Mouse (Mus musculus): ENCODE data around the gene Klhdc7a. TPM values are rescaled to one million over a fixed set of nuclear protein-coding genes. Genes with fewer than 3 reads are reported as not detected.
A peak's percentile ranks its signal among the peaks of the same experiment; 100 is the strongest.

Gene Klhdc7a
- total RNA-seq, 1 experiment, result 1.9 TPM

- Histone ChIP-seq H3K27ac (ENCODE audit: insufficient read depth, low read depth, low read length, poor library complexity, severe bottlenecking) (no peak overlapping the region), H3K9ac (ENCODE audit: insufficient read depth, low read depth, low read length, poor library complexity, severe bottlenecking) (peak overlapping the region; percentile 55), H3K9me3 (ENCODE audit: control insufficient read depth, insufficient read depth, low read depth, low read length) (no peaks in the 10 kb centered on the region), H3K4me1 (ENCODE audit: control insufficient read depth in 2 of 2, insufficient read depth in 2 of 2, low read length in 2 of 2, poor library complexity in 1 of 2) (peaks cover 5 to 33% of the 10 kb centered on the region in 2 experiments; a peak in 3 of 4 replicates), H3K36me3 (ENCODE audit: control insufficient read depth, insufficient read depth, low read length, poor library complexity, severe bottlenecking) (no peaks in the 10 kb centered on the region), H3K4me3 (ENCODE audit: insufficient read depth in 1 of 2, low read depth in 1 of 2, low read length in 2 of 2, poor library complexity in 1 of 2, severe bottlenecking in 1 of 2) (peak overlapping the region; percentile 62 to 73)
- peak; percentile 72 for TF ChIP-seq CHD2 (IDR thresholded peaks at IDR 0.05; ENCODE audit: low read depth, low read length)
- TF ChIP-seq MAFK (IDR thresholded peaks at IDR 0.05; ENCODE audit: insufficient read depth, low read depth, low read length), result no peak
- in situ Hi-C loops (cut with MboI; ENCODE audit: low sequenced_read_pairs in 2 of 2, unreplicated experiment in 2 of 2), result no loop called here
- peak; percentile 77 for DNase-seq (ENCODE audit: low read depth, low spot score)
Measured at GRCm38 (mm10) chr4:140004170-140004569, 36.3 kb upstream of the Klhdc7a start.

GRCm38 (mm10) chr4:140002069-140002468 is 34.2 kb upstream of the Klhdc7a start:
- Histone ChIP-seq H3K4me1 (ENCODE audit: control insufficient read depth in 2 of 2, insufficient read depth in 2 of 2, low read length in 2 of 2, poor library complexity in 1 of 2) (peaks cover 5 to 33% of the 10 kb centered on the region in 2 experiments; a peak in 3 of 4 replicates), H3K9ac (ENCODE audit: insufficient read depth, low read depth, low read length, poor library complexity, severe bottlenecking) (peak overlapping the region; percentile 13; the same call in 1 of the 2 replicates), H3K4me3 (ENCODE audit: insufficient read depth in 1 of 2, low read depth in 1 of 2, low read length in 2 of 2, poor library complexity in 1 of 2, severe bottlenecking in 1 of 2) (no peak overlapping the region), H3K36me3 (ENCODE audit: control insufficient read depth, insufficient read depth, low read length, poor library complexity, severe bottlenecking) (no peaks in the 10 kb centered on the region), H3K27ac (ENCODE audit: insufficient read depth, low read depth, low read length, poor library complexity, severe bottlenecking) (no peak overlapping the region), H3K9me3 (ENCODE audit: control insufficient read depth, insufficient read depth, low read depth, low read length) (no peaks in the 10 kb centered on the region)
- peak; percentile 50 for DNase-seq (ENCODE audit: low read depth, low spot score)
- in situ Hi-C loops (cut with MboI; ENCODE audit: low sequenced_read_pairs in 2 of 2, unreplicated experiment in 2 of 2), result no loop called here
- TF ChIP-seq CHD2 (IDR thresholded peaks at IDR 0.05; ENCODE audit: low read depth, low read length), result no peak
- TF ChIP-seq HCFC1 (IDR thresholded peaks at IDR 0.05; ENCODE audit: borderline replicate concordance, insufficient read depth, low read length), result no peak

GRCm38 (mm10) chr4:140000911-140001310 is 33.1 kb upstream of the Klhdc7a start:
- Histone ChIP-seq H3K9me3 (ENCODE audit: control insufficient read depth, insufficient read depth, low read depth, low read length) (no peaks in the 10 kb centered on the region), H3K36me3 (ENCODE audit: control insufficient read depth, insufficient read depth, low read length, poor library complexity, severe bottlenecking) (no peaks in the 10 kb centered on the region), H3K9ac (ENCODE audit: insufficient read depth, low read depth, low read length, poor library complexity, severe bottlenecking) (no peak overlapping the region), H3K4me3 (ENCODE audit: insufficient read depth in 1 of 2, low read depth in 1 of 2, low read length in 2 of 2, poor library complexity in 1 of 2, severe bottlenecking in 1 of 2) (no peak overlapping the region), H3K4me1 (ENCODE audit: control insufficient read depth in 2 of 2, insufficient read depth in 2 of 2, low read length in 2 of 2, poor library complexity in 1 of 2) (peaks cover 5 to 31% of the 10 kb centered on the region in 2 experiments; a peak in 3 of 4 replicates), H3K27ac (ENCODE audit: insufficient read depth, low read depth, low read length, poor library complexity, severe bottlenecking) (no peak overlapping the region)
- in situ Hi-C loops (cut with MboI; ENCODE audit: low sequenced_read_pairs in 2 of 2, unreplicated experiment in 2 of 2), result no loop called here
- no peak for TF ChIP-seq CHD2 (IDR thresholded peaks at IDR 0.05; ENCODE audit: low read depth, low read length)
- no peak for TF ChIP-seq ZNF384 (IDR thresholded peaks at IDR 0.05; ENCODE audit: low read depth, low read length)
- TF ChIP-seq HCFC1 (IDR thresholded peaks at IDR 0.05; ENCODE audit: borderline replicate concordance, insufficient read depth, low read length), result no peak
- TF ChIP-seq ZC3H11A (IDR thresholded peaks at IDR 0.05; ENCODE audit: borderline replicate concordance, low read depth, low read length), result no peak
- TF ChIP-seq MAFK (IDR thresholded peaks at IDR 0.05; ENCODE audit: insufficient read depth, low read depth, low read length), result no peak
- DNase-seq (ENCODE audit: low read depth, low spot score), result no peak

- H3K9ac ChIP-seq (ENCODE audit: insufficient read depth, low read depth, low read length, poor library complexity, severe bottlenecking), result no peak overlapping the region
- H3K9me3 ChIP-seq (ENCODE audit: control insufficient read depth, insufficient read depth, low read depth, low read length), result no peaks in the 10 kb centered on the region
- TF ChIP-seq ZNF384 (IDR thresholded peaks at IDR 0.05; ENCODE audit: low read depth, low read length) (no peak), ZC3H11A (IDR thresholded peaks at IDR 0.05; ENCODE audit: borderline replicate concordance, low read depth, low read length) (no peak), HCFC1 (IDR thresholded peaks at IDR 0.05; ENCODE audit: borderline replicate concordance, insufficient read depth, low read length) (no peak), MAFK (IDR thresholded peaks at IDR 0.05; ENCODE audit: insufficient read depth, low read depth, low read length) (no peak), CHD2 (IDR thresholded peaks at IDR 0.05; ENCODE audit: low read depth, low read length) (no peak)
- no peak overlapping the region for H3K4me3 ChIP-seq (ENCODE audit: insufficient read depth in 1 of 2, low read depth in 1 of 2, low read length in 2 of 2, poor library complexity in 1 of 2, severe bottlenecking in 1 of 2)
- in situ Hi-C loops (cut with MboI; ENCODE audit: low sequenced_read_pairs in 2 of 2, unreplicated experiment in 2 of 2), result no loop called here
- H3K36me3 ChIP-seq (ENCODE audit: control insufficient read depth, insufficient read depth, low read length, poor library complexity, severe bottlenecking), result no peaks in the 10 kb centered on the region
- peaks cover 7 to 29% of the 10 kb centered on the region in 2 experiments; a peak in 3 of 4 replicates for H3K4me1 ChIP-seq (ENCODE audit: control insufficient read depth in 2 of 2, insufficient read depth in 2 of 2, low read length in 2 of 2, poor library complexity in 1 of 2)
- no peak overlapping the region for H3K27ac ChIP-seq (ENCODE audit: insufficient read depth, low read depth, low read length, poor library complexity, severe bottlenecking)
- no peak for DNase-seq (ENCODE audit: low read depth, low spot score)
Measured at GRCm38 (mm10) chr4:139999033-139999432, 31.2 kb upstream of the Klhdc7a start.

- Histone ChIP-seq H3K27ac (ENCODE audit: insufficient read depth, low read depth, low read length, poor library complexity, severe bottlenecking) (no peak overlapping the region), H3K4me3 (ENCODE audit: insufficient read depth in 1 of 2, low read depth in 1 of 2, low read length in 2 of 2, poor library complexity in 1 of 2, severe bottlenecking in 1 of 2) (no peak overlapping the region), H3K9me3 (ENCODE audit: control insufficient read depth, insufficient read depth, low read depth, low read length) (no peaks in the 10 kb centered on the region), H3K4me1 (ENCODE audit: control insufficient read depth in 2 of 2, insufficient read depth in 2 of 2, low read length in 2 of 2, poor library complexity in 1 of 2) (peaks cover 4 to 8% of the 10 kb centered on the region in 2 experiments; a peak in 3 of 4 replicates), H3K9ac (ENCODE audit: insufficient read depth, low read depth, low read length, poor library complexity, severe bottlenecking) (no peak overlapping the region), H3K36me3 (ENCODE audit: control insufficient read depth, insufficient read depth, low read length, poor library complexity, severe bottlenecking) (no peaks in the 10 kb centered on the region)
- DNase-seq (ENCODE audit: low read depth, low spot score), result no peak
- TF ChIP-seq MAFK (IDR thresholded peaks at IDR 0.05; ENCODE audit: insufficient read depth, low read depth, low read length), result no peak
- TF ChIP-seq HCFC1 (IDR thresholded peaks at IDR 0.05; ENCODE audit: borderline replicate concordance, insufficient read depth, low read length), result no peak
- TF ChIP-seq ZNF384 (IDR thresholded peaks at IDR 0.05; ENCODE audit: low read depth, low read length), result no peak
- in situ Hi-C loops (cut with MboI; ENCODE audit: low sequenced_read_pairs in 2 of 2, unreplicated experiment in 2 of 2), result no loop called here
Measured at GRCm38 (mm10) chr4:139995659-139996058, 27.8 kb upstream of the Klhdc7a start.

Measured in ES-E14 (cell line).